Mouse (Mus musculus) left cerebral cortex, postnatal 36 days (tissue): ENCODE measurements at regions not wholly inside any gene's neighbourhood (a gene's known extent, or its start where the extent isn't known, plus 50 kb on each side); places are given as distances from the start of the nearest gene placed in this dataset.

ENCODE experiments used
- DNase-seq, 2 experiments: peaks; one replicate each; pipeline ENCODE4 v3.0.0; 2021 to 2022; ENCODE audit warnings: low spot score in 2 of 2, mixed read lengths in 1 of 2
- intact Hi-C: fragments of 180-260 bp; cut with DNase I; formaldehyde crosslinking; loops from one replicate; pipeline ENCODE4 v1.15.1; 2025

GRCm38 (mm10) chr4:125929122-125929772 is 95.1 kb upstream of the Csf3r start:
- DNase-seq = no peak
- intact Hi-C loops = loop anchor here (10.0 kb wide), 1 partner anchor 444 kb away; no protein-coding TSS in a partner anchor

GRCm38 (mm10) chr4:125930764-125931163 is 93.6 kb upstream of the Csf3r start:
- intact Hi-C loops = no loop called here
- no peak for DNase-seq

GRCm38 (mm10) chr4:125931321-125931720 is 93.0 kb upstream of the Csf3r start:
- no peak for DNase-seq
- intact Hi-C loops = no loop called here

- no peak for DNase-seq
- intact Hi-C loops = no loop called here
These were observed 92.2 kb upstream of the Csf3r start for GRCm38 (mm10) chr4:125932036-125932756.

- intact Hi-C loops = no loop called here
- peak; percentile 14 to 27 for DNase-seq
These were observed 88.0 kb upstream of the Csf3r start for GRCm38 (mm10) chr4:125936357-125936756.

- no peak for DNase-seq
- intact Hi-C loops = no loop called here
These were observed 86.2 kb upstream of the Csf3r start for GRCm38 (mm10) chr4:125938186-125938585.

GRCm38 (mm10) chr4:125941266-125941665 is 83.1 kb upstream of the Csf3r start:
- no peak for DNase-seq
- intact Hi-C loops = loop anchor here (5.0 kb wide), 2 partner anchors 444 to 784 kb away; no protein-coding TSS in a partner anchor

- peak; percentile 42 to 49 for DNase-seq
- intact Hi-C loops = loop anchor here (1.0 to 5.0 kb wide), 3 partner anchors 445 to 785 kb away; no protein-coding TSS in a partner anchor
These were observed 82.4 kb upstream of the Csf3r start for GRCm38 (mm10) chr4:125941916-125942315.

GRCm38 (mm10) chr4:125945062-125945461 is 79.3 kb upstream of the Csf3r start:
- intact Hi-C loops = no loop called here
- DNase-seq = no peak

- intact Hi-C loops = no loop called here
These were observed 64.9 kb upstream of the Csf3r start for GRCm38 (mm10) chr4:125959426-125959825.

GRCm38 (mm10) chr4:125960704-125961279 is 63.6 kb upstream of the Csf3r start:
- intact Hi-C loops = loop anchor here (5.0 kb wide), 2 partner anchors 798 to 813 kb away; no protein-coding TSS in a partner anchor
- DNase-seq = no peak

More at GRCm38 (mm10) chr4:125959426-125959825, 64.9 kb upstream of the Csf3r start:
- DNase-seq = no peak

GRCm38 (mm10) chr4:125962677-125963076 is 61.7 kb upstream of the Csf3r start:
- intact Hi-C loops = loop anchor here (5.0 kb wide), 2 partner anchors 800 to 815 kb away; no protein-coding TSS in a partner anchor
- peak; percentile 51 to 67 for DNase-seq
